Mouse (Mus musculus) embryonic fibroblast, embryonic 13.5 days (primary cell): ENCODE results near the gene Adgra3.

Source experiments
- CTCF ChIP-seq: IDR thresholded peaks from 2 replicates; pipeline ENCODE4 v1.5.1; 2011; ENCODE audit warnings: mild to moderate bottlenecking, control low read depth, low read length, moderate library complexity, borderline replicate concordance; ENCODE audit not compliant: insufficient read depth
- POLR2A ChIP-seq: IDR thresholded peaks from 2 replicates; pipeline ENCODE4 v1.6.1; 2011; ENCODE audit warnings: low read depth, mild to moderate bottlenecking, control low read depth, low read length, moderate library complexity

GRCm38 (mm10) chr5:49969660-49970059 is 89.1 kb downstream of the Adgra3 start:
- no peak for TF ChIP-seq POLR2A
- TF ChIP-seq CTCF = no peak
